Mouse (Mus musculus): ENCODE data around the gene Gm38392. TPM values are rescaled to one million over a fixed set of nuclear protein-coding genes. Genes with fewer than 3 reads are reported as not detected.
"Not testable (repeated sequence)": the region's sequence is repeated elsewhere in the genome, so short reads cannot be mapped to it uniquely, and the experiment has no call there.

The Gm38392 gene
- total RNA-seq, 2 experiments from 2014 or later: 0.59 TPM; not detected in 1

GRCm38 (mm10) chr3:88268991-88269390 is 18.0 kb downstream of the Gm38392 start:
- H3K27ac ChIP-seq: no peak overlapping the region
- no peak for DNase-seq (ENCODE audit: low spot score in 2 of 2)
- TF ChIP-seq CTCF (conservative IDR thresholded peaks at IDR 0.05): no peak
- no peak overlapping the region for H3K4me3 ChIP-seq

GRCm38 (mm10) chr3:88268014-88268413 is 19.0 kb downstream of the Gm38392 start:
- not testable (repeated sequence) for H3K27ac ChIP-seq; DNase-seq (ENCODE audit: low spot score in 2 of 2)

GRCm38 (mm10) chr3:88262346-88262745 is 24.7 kb downstream of the Gm38392 start:
- Histone ChIP-seq H3K4me3 (no peak overlapping the region), H3K27ac (no peak overlapping the region)
- no peak for TF ChIP-seq CTCF (conservative IDR thresholded peaks at IDR 0.05)
- DNase-seq (ENCODE audit: low spot score in 2 of 2): no peak

More at GRCm38 (mm10) chr3:88268014-88268413, 19.0 kb downstream of the Gm38392 start:
- not testable (repeated sequence) for H3K4me3 ChIP-seq

- Histone ChIP-seq H3K4me3 (no peak overlapping the region), H3K27ac (no peak overlapping the region)
- no peak for DNase-seq (ENCODE audit: low spot score in 2 of 2)
- no peak for TF ChIP-seq CTCF (conservative IDR thresholded peaks at IDR 0.05)
Measured at GRCm38 (mm10) chr3:88256382-88256781, 30.6 kb downstream of the Gm38392 start.

- Histone ChIP-seq H3K4me3 (no peak overlapping the region), H3K27ac (no peak overlapping the region)
- no peak for TF ChIP-seq CTCF (conservative IDR thresholded peaks at IDR 0.05)
- DNase-seq (ENCODE audit: low spot score in 2 of 2): no peak
Measured at GRCm38 (mm10) chr3:88255950-88256349, 31.1 kb downstream of the Gm38392 start.

- H3K4me3 ChIP-seq: peak within 1 kb of the TSS; percentile 43
- H3K27ac ChIP-seq: no peak within 1 kb of the TSS
- no peak for DNase-seq (ENCODE audit: low spot score in 2 of 2)
- no peak for TF ChIP-seq CTCF (conservative IDR thresholded peaks at IDR 0.05)
Measured at GRCm38 (mm10) chr3:88254268-88254926, 32.6 kb downstream of the Gm38392 start, which contains the start of gene Rhbg. Rhbg (minus strand) TSS chr3:88254709.

GRCm38 (mm10) chr3:88252739-88253138 is 34.3 kb downstream of the Gm38392 start:
- no peak for DNase-seq (ENCODE audit: low spot score in 2 of 2)
- Histone ChIP-seq H3K27ac (no peak overlapping the region), H3K4me3 (no peak overlapping the region)
- TF ChIP-seq CTCF (conservative IDR thresholded peaks at IDR 0.05): no peak

- Histone ChIP-seq H3K4me3 (no peak overlapping the region), H3K27ac (no peak overlapping the region)
- no peak for TF ChIP-seq CTCF (conservative IDR thresholded peaks at IDR 0.05)
- DNase-seq (ENCODE audit: low spot score in 2 of 2): no peak
Measured at GRCm38 (mm10) chr3:88248406-88248805, 38.6 kb downstream of the Gm38392 start.

GRCm38 (mm10) chr3:88247666-88248065 is 39.3 kb downstream of the Gm38392 start:
- no peak for DNase-seq (ENCODE audit: low spot score in 2 of 2)
- no peak for TF ChIP-seq CTCF (conservative IDR thresholded peaks at IDR 0.05)
- no peak overlapping the region for H3K4me3 ChIP-seq
- H3K27ac ChIP-seq: no peak overlapping the region

GRCm38 (mm10) chr3:88245811-88246210 is 41.2 kb downstream of the Gm38392 start:
- TF ChIP-seq CTCF (conservative IDR thresholded peaks at IDR 0.05): peak; percentile 96
- no peak overlapping the region for H3K4me3 ChIP-seq
- DNase-seq (ENCODE audit: low spot score in 2 of 2): peak in 1 of 2 experiments; percentile 81

GRCm38 (mm10) chr3:88244071-88244470 is 42.9 kb downstream of the Gm38392 start:
- peak; percentile 91 for TF ChIP-seq CTCF (conservative IDR thresholded peaks at IDR 0.05)
- H3K27ac ChIP-seq: no peak overlapping the region
- H3K4me3 ChIP-seq: no peak overlapping the region
- no peak for DNase-seq (ENCODE audit: low spot score in 2 of 2)

More at GRCm38 (mm10) chr3:88245811-88246210, 41.2 kb downstream of the Gm38392 start:
- no peak overlapping the region for H3K27ac ChIP-seq

- Histone ChIP-seq H3K27ac (peak overlapping the region; percentile 77; the same call in 1 of the 2 replicates), H3K4me3 (no peak overlapping the region)
- peak; percentile 79 to 87 for DNase-seq (ENCODE audit: low spot score in 2 of 2)
- peak; percentile 88 for TF ChIP-seq CTCF (conservative IDR thresholded peaks at IDR 0.05)
Measured at GRCm38 (mm10) chr3:88242531-88242930, 44.5 kb downstream of the Gm38392 start.

GRCm38 (mm10) chr3:88241045-88241786 is 45.8 kb downstream of the Gm38392 start:
- H3K27ac ChIP-seq: peak overlapping the region; percentile 77
- TF ChIP-seq CTCF (conservative IDR thresholded peaks at IDR 0.05): no peak
- DNase-seq (ENCODE audit: low spot score in 2 of 2): no peak
- peak overlapping the region; percentile 15; the same call in 1 of the 2 replicates for H3K4me3 ChIP-seq
